8 mouse cellular contexts compared by ENCODE assay signal in the genomic region with DNA sequence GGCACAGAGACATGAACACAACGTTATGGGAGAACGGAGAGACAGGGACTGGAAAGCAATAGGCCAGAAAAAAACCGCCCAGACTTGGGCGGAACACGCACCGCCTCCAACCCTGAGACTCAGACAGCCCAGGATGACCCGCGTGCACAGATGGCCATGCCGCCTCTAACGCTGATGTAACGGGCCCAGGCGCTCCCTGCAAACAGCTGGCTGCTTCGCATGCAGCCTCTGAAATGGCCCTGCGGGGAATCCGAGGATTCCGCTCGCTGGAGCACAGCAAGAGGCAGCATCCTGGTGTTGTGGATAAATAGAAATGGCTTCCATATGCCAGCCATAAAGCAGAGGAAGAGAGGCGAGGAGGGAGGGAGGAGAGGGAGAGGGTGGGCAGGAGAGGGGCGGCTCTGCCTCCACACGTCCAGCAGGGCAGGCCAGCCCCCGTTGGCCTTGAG. TPM values are rescaled to one million over a fixed set of nuclear protein-coding genes. Genes with fewer than 3 reads are reported as not detected.
DNase-seq lines count a peak whose midpoint lies in the region; ATAC-seq and TF ChIP-seq lines count a peak whose summit lies in the region.

No protein-coding gene starts in this region.

- H3K36me3 ChIP-seq in embryonic facial prominence, embryonic 14.5 days (ENCODE audit: control insufficient read depth, insufficient read depth, low read length), result no peaks in the 10 kb centered on the region
- H3K36me3 ChIP-seq in heart, embryonic 13.5 days, result no peaks in the 10 kb centered on the region
- no peaks in the 10 kb centered on the region for H3K36me3 ChIP-seq in kidney, embryonic 16.5 days (ENCODE audit: insufficient read depth, low read length)
- H3K36me3 ChIP-seq in small intestine, adult 2 months (ENCODE audit: control insufficient read depth, insufficient read depth, low read length), result no peaks in the 10 kb centered on the region

- H3K4me3 ChIP-seq in embryonic facial prominence, embryonic 14.5 days (ENCODE audit: low read depth, low read length), result no peak overlapping the region
- H3K4me3 ChIP-seq in heart, embryonic 13.5 days, result no peak overlapping the region
- no peak overlapping the region for H3K4me3 ChIP-seq in kidney, embryonic 16.5 days (ENCODE audit: low read length)
- H3K4me3 ChIP-seq in small intestine, adult 2 months (ENCODE audit: low read depth, low read length), result no peak overlapping the region

- intact Hi-C loops in left cerebral cortex, postnatal 14 days (cut with DNase I), result no loop called here

- H3K9me3 ChIP-seq in embryonic facial prominence, embryonic 14.5 days (ENCODE audit: control insufficient read depth, low read length), result no peaks in the 10 kb centered on the region
- no peaks in the 10 kb centered on the region for H3K9me3 ChIP-seq in heart, embryonic 13.5 days
- no peaks in the 10 kb centered on the region for H3K9me3 ChIP-seq in kidney, embryonic 16.5 days (ENCODE audit: low read length)

- no peaks in the 10 kb centered on the region for H3K27me3 ChIP-seq in embryonic facial prominence, embryonic 14.5 days (replicated peaks; ENCODE audit: control insufficient read depth, insufficient read depth, low read length)
- no peaks in the 10 kb centered on the region for H3K27me3 ChIP-seq in heart, embryonic 13.5 days (replicated peaks)
- no peaks in the 10 kb centered on the region for H3K27me3 ChIP-seq in kidney, embryonic 16.5 days (ENCODE audit: insufficient read depth, low read length)
- H3K27me3 ChIP-seq in small intestine, adult 2 months (ENCODE audit: control insufficient read depth, insufficient read depth, low read length), result no peaks in the 10 kb centered on the region

- peak overlapping the region; percentile 22 for H3K4me2 ChIP-seq in embryonic facial prominence, embryonic 14.5 days (ENCODE audit: low read depth, low read length)
- no peak overlapping the region for H3K4me2 ChIP-seq in heart, embryonic 13.5 days
- no peak overlapping the region for H3K4me2 ChIP-seq in kidney, embryonic 16.5 days (replicated peaks; ENCODE audit: low read depth, low read length)

- peak overlapping the region; percentile 92 for H3K27ac ChIP-seq in embryonic facial prominence, embryonic 14.5 days (replicated peaks; ENCODE audit: low read depth, low read length)
- peak overlapping the region; percentile 75 for H3K27ac ChIP-seq in heart, embryonic 13.5 days (replicated peaks)
- peak overlapping the region; percentile 76 for H3K27ac ChIP-seq in kidney, embryonic 16.5 days (ENCODE audit: low read length)
- peak overlapping the region; percentile 51 for H3K27ac ChIP-seq in small intestine, adult 2 months (ENCODE audit: insufficient read depth, low read depth, low read length)

- DNase-seq in left cerebral cortex, postnatal 14 days (ENCODE audit: low spot score in 2 of 2), result peak; percentile 42 to 66
- DNase-seq in left cerebral cortex, adult 9 months (ENCODE audit: low spot score in 2 of 2), result no peak
- DNase-seq in embryonic facial prominence, embryonic 14.5 days (ENCODE audit: low spot score), result peak; percentile 91
- DNase-seq in lung, postnatal 4 days, result peak; percentile 69 to 90
- no peak for DNase-seq in c-Kit-positive CD71-positive TER-119-positive erythroid progenitor cells, embryonic 14.5 days (ENCODE audit: low spot score)

- peak overlapping the region; percentile 32; the same call in 1 of the 2 replicates for H3K9ac ChIP-seq in embryonic facial prominence, embryonic 14.5 days (ENCODE audit: low read depth, low read length)
- H3K9ac ChIP-seq in heart, embryonic 13.5 days, result peak overlapping the region; percentile 65
- no peak overlapping the region for H3K9ac ChIP-seq in kidney, embryonic 16.5 days (replicated peaks; ENCODE audit: low read length)

- TF ChIP-seq POLR2A in small intestine, adult 2 months (IDR thresholded peaks at IDR 0.05; ENCODE audit: low read depth, low read length), result peak; percentile 21; the same call in 1 of the 2 replicates

- TF ChIP-seq CTCF in small intestine, adult 2 months (IDR thresholded peaks at IDR 0.05; ENCODE audit: extremely low read depth, insufficient read length, insufficient replicate concordance, low read depth, low read length), result no peak

- 15% methylated on average over 21 of the region's 21 CpGs for WGBS in embryonic facial prominence, embryonic 14.5 days
- WGBS in heart, embryonic 13.5 days, result 43% methylated on average over 21 of the region's 21 CpGs
- 15% methylated on average over 21 of the region's 21 CpGs for WGBS in kidney, embryonic 16.5 days
- 59% methylated on average over 21 of the region's 21 CpGs for WGBS in small intestine, adult 2 months

- peak; percentile 65 for ATAC-seq in embryonic facial prominence, embryonic 14.5 days (ENCODE audit: low read depth)
- ATAC-seq in heart, embryonic 13.5 days (ENCODE audit: extremely low read depth, insufficient number of reproducible peaks, low FRiP score, low TSS enrichment), result no peak
- ATAC-seq in kidney, embryonic 16.5 days (ENCODE audit: low FRiP score, low TSS enrichment), result no peak

- H3K4me1 ChIP-seq in embryonic facial prominence, embryonic 14.5 days (ENCODE audit: control insufficient read depth, insufficient read depth, low read length), result peaks cover 79% of the 10 kb centered on the region
- H3K4me1 ChIP-seq in heart, embryonic 13.5 days, result peaks cover 93% of the 10 kb centered on the region
- H3K4me1 ChIP-seq in kidney, embryonic 16.5 days (ENCODE audit: insufficient read depth, low read length), result peaks cover 94% of the 10 kb centered on the region
- H3K4me1 ChIP-seq in small intestine, adult 2 months (ENCODE audit: control insufficient read depth, insufficient read depth, insufficient read length, low read length), result peaks cover 52% of the 10 kb centered on the region

RNA-seq across cellular contexts. Expression of gene Tpcn1, which starts 21.2 kb away (rescaled TPM):
- 10 to 100 TPM; 47.7 to 50.0 TPM for total RNA-seq in left cerebral cortex, postnatal 14 days (2021)
- 24.8 and 26.7 TPM in 2 replicates for polyA plus RNA-seq in embryonic facial prominence, embryonic 14.5 days (2014; fragmentation: Nextera tagmentation; extraction: Ambion mirVana)
- polyA plus RNA-seq in heart, embryonic 13.5 days (2015; fragmentation: Nextera tagmentation; extraction: Ambion mirVana), result 14.9 and 16.1 TPM in 2 replicates
- polyA plus RNA-seq in kidney, embryonic 16.5 days (2015; fragmentation: Nextera tagmentation; extraction: Ambion mirVana), result 30.6 and 34.1 TPM in 2 replicates
- polyA plus RNA-seq in small intestine, adult 2 months (2012; rRNA removed), result 48.5 and 115 TPM in 2 replicates

RNA-seq across cellular contexts. Expression of gene Iqcd, which starts 21.5 kb away (rescaled TPM):
- under 1 TPM; 0.22 to 0.59 TPM for total RNA-seq in left cerebral cortex, postnatal 14 days (2021)
- 0.60 and 1.7 TPM in 2 replicates for polyA plus RNA-seq in embryonic facial prominence, embryonic 14.5 days (2014; fragmentation: Nextera tagmentation; extraction: Ambion mirVana)
- polyA plus RNA-seq in heart, embryonic 13.5 days (2015; fragmentation: Nextera tagmentation; extraction: Ambion mirVana), result 0.27 and 0.44 TPM in 2 replicates
- polyA plus RNA-seq in kidney, embryonic 16.5 days (2015; fragmentation: Nextera tagmentation; extraction: Ambion mirVana), result 1.5 TPM in 2 replicates
- polyA plus RNA-seq in small intestine, adult 2 months (2012; rRNA removed), result 0.15 and 0.25 TPM in 2 replicates

RNA-seq across cellular contexts. Expression of gene Rita1, which starts 45.1 kb away (rescaled TPM):
- total RNA-seq in left cerebral cortex, postnatal 14 days (2021), result 10 to 100 TPM; 31.5 to 32.4 TPM
- polyA plus RNA-seq in embryonic facial prominence, embryonic 14.5 days (2014; fragmentation: Nextera tagmentation; extraction: Ambion mirVana), result 9.9 and 11.4 TPM in 2 replicates
- polyA plus RNA-seq in heart, embryonic 13.5 days (2015; fragmentation: Nextera tagmentation; extraction: Ambion mirVana), result 9.6 and 10.4 TPM in 2 replicates
- polyA plus RNA-seq in kidney, embryonic 16.5 days (2015; fragmentation: Nextera tagmentation; extraction: Ambion mirVana), result 18.0 and 18.4 TPM in 2 replicates
- polyA plus RNA-seq in small intestine, adult 2 months (2012; rRNA removed), result 6.9 and 12.1 TPM in 2 replicates

RNA-seq across cellular contexts. Expression of gene Ddx54, which starts 45.3 kb away (rescaled TPM):
- total RNA-seq in left cerebral cortex, postnatal 14 days (2021), result 10 to 100 TPM; 44.5 to 48.0 TPM
- 28.2 and 36.4 TPM in 2 replicates for polyA plus RNA-seq in embryonic facial prominence, embryonic 14.5 days (2014; fragmentation: Nextera tagmentation; extraction: Ambion mirVana)
- 29.6 and 29.7 TPM in 2 replicates for polyA plus RNA-seq in heart, embryonic 13.5 days (2015; fragmentation: Nextera tagmentation; extraction: Ambion mirVana)
- polyA plus RNA-seq in kidney, embryonic 16.5 days (2015; fragmentation: Nextera tagmentation; extraction: Ambion mirVana), result 53.7 and 54.8 TPM in 2 replicates
- polyA plus RNA-seq in small intestine, adult 2 months (2012; rRNA removed), result 23.1 and 44.6 TPM in 2 replicates

RNA-seq across cellular contexts. Expression of gene Slc8b1, which starts 56.3 kb away (rescaled TPM):
- total RNA-seq in left cerebral cortex, postnatal 14 days (2021), result 1 to 10 TPM; 5.2 to 5.4 TPM
- polyA plus RNA-seq in embryonic facial prominence, embryonic 14.5 days (2014; fragmentation: Nextera tagmentation; extraction: Ambion mirVana), result 3.5 and 5.7 TPM in 2 replicates
- polyA plus RNA-seq in heart, embryonic 13.5 days (2015; fragmentation: Nextera tagmentation; extraction: Ambion mirVana), result 4.5 and 4.6 TPM in 2 replicates
- 10.1 and 14.2 TPM in 2 replicates for polyA plus RNA-seq in kidney, embryonic 16.5 days (2015; fragmentation: Nextera tagmentation; extraction: Ambion mirVana)
- 8.0 and 12.1 TPM in 2 replicates for polyA plus RNA-seq in small intestine, adult 2 months (2012; rRNA removed)

Comparison
In these comparisons a context has a peak if more than half of its experiments do, and no peak if none do; other contexts are left out.
1. DNase-seq: peak in left cerebral cortex, postnatal 14 days (2 of 2), embryonic facial prominence, embryonic 14.5 days (single experiment) and lung, postnatal 4 days (2 of 2); none in left cerebral cortex, adult 9 months (0 of 2) and c-Kit-positive CD71-positive TER-119-positive erythroid progenitor cells, embryonic 14.5 days (single experiment).
2. Peak in every context shown above with its lines, with median percentiles within 50 percentile points of each other: H3K27ac ChIP-seq.